Mouse (Mus musculus) right cerebral cortex, postnatal 25 days (tissue): ENCODE measurements around the gene Gne.

Experiments
- DNase-seq: peaks from one replicate; pipeline ENCODE4 v3.0.0; 2022

The Gne gene

GRCm38 (mm10) chr4:44083945-44084344, at the start of gene Gne:
Gene Gne, minus strand, starts transcription at chr4:44084177.
- DNase-seq, result no peak

GRCm38 (mm10) chr4:44126805-44127204, 42.8 kb upstream of the Gne start:
- no peak for DNase-seq

GRCm38 (mm10) chr4:44119410-44120201, 35.6 kb upstream of the Gne start:
- DNase-seq, result no peak

DNA sequence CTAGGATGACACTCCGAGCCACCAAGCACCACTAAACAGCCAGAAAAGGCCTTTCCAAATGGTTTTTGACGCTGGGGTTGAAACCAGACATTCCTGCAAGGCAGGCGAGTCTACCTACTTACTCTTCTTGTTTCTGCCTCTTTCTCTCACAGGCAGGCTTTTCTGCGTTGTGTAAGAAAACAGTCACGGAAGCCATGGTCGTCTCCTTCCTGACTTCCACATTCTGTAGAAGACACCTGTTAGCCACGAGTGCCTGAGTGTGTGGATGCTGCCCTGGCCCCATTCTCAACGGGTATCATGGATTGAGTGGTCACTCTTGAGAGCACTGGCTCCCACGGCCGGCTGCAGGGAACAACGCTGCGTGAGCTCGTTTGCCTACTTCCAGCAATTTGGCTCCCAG, 31.1 kb upstream of the Gne start:
- no peak for DNase-seq

DNA sequence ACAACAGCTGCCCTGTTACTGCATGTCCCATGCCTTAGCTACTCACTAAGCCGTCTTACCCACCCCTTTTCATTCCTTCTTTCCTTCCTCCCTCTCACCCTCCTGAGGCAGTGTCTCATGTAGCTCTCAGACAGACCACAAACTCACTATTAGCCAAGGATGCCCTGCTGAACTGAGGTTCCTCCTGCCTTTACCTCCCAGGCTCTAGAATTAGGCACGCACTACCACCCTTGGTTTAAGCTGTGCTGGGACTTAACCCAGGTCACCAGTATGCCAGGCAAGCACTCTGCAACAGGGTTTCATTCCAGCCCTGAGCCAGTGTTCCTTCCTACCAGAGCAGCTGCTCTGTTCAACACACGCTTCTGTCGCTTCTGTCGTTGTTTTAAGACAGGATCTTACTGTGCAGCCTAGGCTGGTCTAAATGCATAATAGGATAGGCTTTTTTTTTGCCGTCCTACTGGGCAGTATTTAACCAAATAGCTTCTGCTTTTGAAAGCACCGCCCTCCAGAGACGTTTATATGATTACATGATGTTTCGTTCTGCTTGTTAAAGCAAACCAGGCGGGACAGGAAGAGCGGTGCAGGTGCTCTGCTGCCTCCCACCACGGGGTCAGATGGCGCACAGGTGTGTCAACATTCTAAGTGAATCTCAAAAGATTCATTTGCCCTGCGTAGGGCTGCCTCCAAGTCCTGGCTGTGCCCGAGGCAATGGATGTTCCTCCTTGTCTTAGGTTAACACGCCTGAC, 29.6 kb upstream of the Gne start:
- no peak for DNase-seq

- no peak for DNase-seq
These were observed 28.8 kb upstream of the Gne start for GRCm38 (mm10) chr4:44112741-44113140.

- DNase-seq, result no peak
These were observed 26.8 kb upstream of the Gne start for GRCm38 (mm10) chr4:44110771-44111170.

- no peak for DNase-seq
These were observed 24.3 kb upstream of the Gne start for GRCm38 (mm10) chr4:44108297-44108696.

GRCm38 (mm10) chr4:44107339-44107738, 23.4 kb upstream of the Gne start:
- no peak for DNase-seq

DNA sequence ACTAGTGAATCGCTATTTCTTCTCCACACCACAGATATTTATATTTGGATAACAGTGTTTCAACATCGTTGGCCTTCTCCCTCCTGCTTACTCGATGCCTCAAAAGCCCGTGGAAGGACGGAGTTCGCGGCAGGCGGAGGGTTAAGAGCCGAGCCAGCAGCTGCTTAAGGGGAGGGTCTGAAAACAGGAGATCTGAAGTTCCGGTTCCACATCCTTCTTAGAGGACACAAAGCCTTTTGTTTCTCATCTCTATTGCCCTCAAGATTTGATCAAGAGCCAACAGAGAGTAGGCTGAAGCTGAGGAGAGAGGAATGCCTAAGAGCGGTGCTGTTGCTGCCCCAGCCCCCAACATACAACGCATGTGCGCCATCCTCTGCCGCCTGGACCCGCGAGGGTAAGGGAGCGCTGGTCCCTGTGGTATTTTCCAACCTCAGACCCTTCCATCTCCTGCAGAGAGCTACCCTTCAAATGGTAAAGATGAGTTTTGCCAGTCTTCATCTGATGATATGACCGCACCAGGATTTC, 22.4 kb upstream of the Gne start:
- DNase-seq, result no peak

GRCm38 (mm10) chr4:44104195-44104917, 20.4 kb upstream of the Gne start:
- DNase-seq, result no peak

GRCm38 (mm10) chr4:44103620-44104019, 19.6 kb upstream of the Gne start:
- DNase-seq, result no peak

- no peak for DNase-seq
These were observed 13.8 kb upstream of the Gne start for GRCm38 (mm10) chr4:44097576-44098335.

DNA sequence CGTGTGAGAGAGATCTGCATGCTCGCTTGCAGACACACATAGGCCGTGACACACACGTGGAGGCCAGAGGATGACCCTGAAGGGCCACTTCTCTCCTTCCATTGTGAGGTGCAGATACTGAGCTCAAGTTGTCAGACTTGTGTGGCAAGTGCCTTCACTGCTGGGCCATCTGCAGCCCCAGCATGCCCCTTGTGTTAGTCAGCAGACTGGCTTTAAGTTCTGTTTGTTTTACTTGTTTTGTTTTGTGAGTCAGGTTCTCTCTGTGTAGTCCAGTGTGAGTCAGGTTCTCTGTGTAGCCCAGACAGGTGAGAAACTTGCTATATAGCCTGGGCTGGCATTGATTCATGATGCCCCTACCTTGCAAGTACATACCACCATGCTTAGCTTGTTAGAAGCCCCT, 10.5 kb upstream of the Gne start:
- no peak for DNase-seq

DNA sequence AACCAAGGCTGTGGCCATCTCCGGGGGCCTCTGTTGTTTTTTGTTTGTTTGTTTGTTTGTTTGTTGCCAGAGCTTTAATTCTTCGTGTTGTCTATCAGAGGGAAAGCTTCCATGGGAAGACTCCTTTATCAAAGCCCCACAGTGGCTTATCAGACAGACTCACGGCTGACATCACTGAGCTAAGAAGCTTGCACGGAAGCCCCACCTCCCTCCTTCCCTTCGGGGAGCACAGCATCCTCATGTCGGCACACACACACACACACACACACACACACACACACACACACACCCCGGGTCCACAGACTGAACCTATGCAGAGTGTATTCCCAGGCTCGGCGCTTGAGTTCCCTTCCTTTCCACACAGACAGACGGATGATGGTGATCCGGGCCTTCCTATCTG, 8.4 kb upstream of the Gne start:
- no peak for DNase-seq

DNA sequence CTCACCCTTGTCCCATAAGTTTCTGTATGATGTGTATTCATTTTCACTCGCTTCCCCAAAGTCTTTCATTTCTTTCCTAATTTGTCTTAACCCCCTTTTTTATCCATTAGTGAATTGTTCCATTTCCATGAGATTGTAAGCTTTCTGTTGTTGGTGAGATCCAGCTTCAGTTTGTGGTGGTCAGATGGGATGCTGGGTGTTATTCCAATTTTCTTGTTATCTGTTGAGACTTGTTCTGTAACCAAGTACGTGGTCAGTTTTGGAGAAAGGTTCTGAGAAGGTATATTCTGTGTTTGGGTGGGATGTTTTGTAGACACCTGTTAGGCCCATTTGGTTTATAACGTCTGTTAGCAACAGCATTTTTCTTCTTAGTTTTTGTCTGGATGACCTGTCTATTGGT, 1.6 kb upstream of the Gne start:
- DNase-seq, result no peak

GRCm38 (mm10) chr4:44084602-44085325, 787 bp upstream of the Gne start:
- DNase-seq, result no peak

DNA sequence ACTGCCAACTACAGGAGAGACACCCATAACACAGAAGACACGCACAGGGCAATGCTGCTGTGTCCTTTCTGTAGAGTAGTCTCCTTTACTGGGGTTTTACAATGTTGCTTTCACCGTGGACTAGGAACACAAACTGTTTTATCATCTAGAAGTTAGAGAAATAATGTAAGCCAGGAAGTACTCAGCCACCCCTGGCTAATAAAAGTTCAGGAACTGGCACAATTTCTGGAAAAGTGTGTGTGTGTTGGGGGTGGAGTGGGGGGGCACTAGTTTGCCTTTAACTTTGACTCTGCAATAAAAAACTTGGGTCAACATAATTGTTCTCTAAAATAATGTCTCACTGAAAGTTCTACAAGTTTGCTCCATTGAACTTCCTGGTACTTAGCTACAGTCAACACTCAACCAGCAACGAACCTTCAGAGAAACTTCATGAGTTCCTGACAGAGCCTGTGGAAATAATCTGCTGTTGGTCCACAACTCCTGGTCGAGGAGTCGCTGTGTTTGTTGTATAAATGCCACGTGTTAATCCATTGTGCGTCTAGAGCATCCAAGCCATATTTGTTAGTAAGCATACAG, 5.5 kb downstream of the Gne start:
- DNase-seq, result no peak

GRCm38 (mm10) chr4:44074422-44074821, 9.6 kb downstream of the Gne start:
- DNase-seq, result no peak

DNA sequence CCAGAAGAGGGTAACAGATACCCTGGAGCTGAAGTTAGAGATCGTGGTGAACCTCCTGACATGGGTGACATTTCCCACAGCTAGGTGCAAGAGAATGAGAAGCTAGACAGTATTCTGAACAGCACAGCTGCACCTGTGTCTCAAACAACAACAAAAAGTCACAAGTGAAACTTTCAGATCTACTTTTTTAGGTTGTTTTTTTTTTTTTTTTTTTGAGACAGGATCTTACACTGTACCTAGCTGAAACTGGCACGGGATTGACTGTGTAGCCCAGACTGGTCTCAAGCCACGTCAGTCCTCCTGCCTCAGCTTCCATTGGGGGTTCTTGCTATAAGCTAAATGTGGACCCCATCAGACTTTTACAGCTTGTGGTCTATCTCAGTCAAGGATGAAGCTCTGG, 10.2 kb downstream of the Gne start:
- no peak for DNase-seq

- DNase-seq, result no peak
These were observed 11.0 kb downstream of the Gne start for GRCm38 (mm10) chr4:44072873-44073441.
